Mouse (Mus musculus) urinary bladder, postnatal 4 days (tissue): ENCODE results near the gene Ralgps1.

ENCODE experiments used
- DNase-seq, 2 experiments: peaks; one replicate each; pipeline ENCODE4 v3.0.0; 2021 to 2022; ENCODE audit warnings: low spot score in 2 of 2

Ralgps1 gene

GRCm38 (mm10) chr2:33176921-33177320 is 194.4 kb downstream of the Ralgps1 start:
- DNase-seq: no peak

DNA sequence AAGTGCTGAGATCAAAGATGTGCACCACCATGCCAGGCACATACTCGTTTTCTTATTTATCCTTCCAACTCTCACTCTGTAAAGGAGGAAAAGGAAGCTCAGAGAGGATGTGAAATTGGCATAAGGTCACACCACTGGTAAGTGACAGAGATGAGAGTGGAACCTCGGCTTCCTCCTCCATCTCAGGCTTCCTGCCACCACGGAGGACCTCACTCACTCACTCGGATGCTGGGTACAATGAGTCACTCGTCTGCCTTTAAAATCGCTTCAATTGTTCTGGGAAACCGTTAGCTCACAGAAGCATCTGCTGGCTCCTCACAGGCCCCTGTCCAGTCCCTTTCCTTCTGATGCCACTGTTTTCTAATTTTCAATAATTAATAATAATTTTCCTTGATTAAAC is 194.8 kb downstream of the Ralgps1 start:
- no peak for DNase-seq

- DNase-seq: no peak
Observed at GRCm38 (mm10) chr2:33173686-33174085, 197.6 kb downstream of the Ralgps1 start.

GRCm38 (mm10) chr2:33173126-33173525 is 198.2 kb downstream of the Ralgps1 start:
- no peak for DNase-seq

DNA sequence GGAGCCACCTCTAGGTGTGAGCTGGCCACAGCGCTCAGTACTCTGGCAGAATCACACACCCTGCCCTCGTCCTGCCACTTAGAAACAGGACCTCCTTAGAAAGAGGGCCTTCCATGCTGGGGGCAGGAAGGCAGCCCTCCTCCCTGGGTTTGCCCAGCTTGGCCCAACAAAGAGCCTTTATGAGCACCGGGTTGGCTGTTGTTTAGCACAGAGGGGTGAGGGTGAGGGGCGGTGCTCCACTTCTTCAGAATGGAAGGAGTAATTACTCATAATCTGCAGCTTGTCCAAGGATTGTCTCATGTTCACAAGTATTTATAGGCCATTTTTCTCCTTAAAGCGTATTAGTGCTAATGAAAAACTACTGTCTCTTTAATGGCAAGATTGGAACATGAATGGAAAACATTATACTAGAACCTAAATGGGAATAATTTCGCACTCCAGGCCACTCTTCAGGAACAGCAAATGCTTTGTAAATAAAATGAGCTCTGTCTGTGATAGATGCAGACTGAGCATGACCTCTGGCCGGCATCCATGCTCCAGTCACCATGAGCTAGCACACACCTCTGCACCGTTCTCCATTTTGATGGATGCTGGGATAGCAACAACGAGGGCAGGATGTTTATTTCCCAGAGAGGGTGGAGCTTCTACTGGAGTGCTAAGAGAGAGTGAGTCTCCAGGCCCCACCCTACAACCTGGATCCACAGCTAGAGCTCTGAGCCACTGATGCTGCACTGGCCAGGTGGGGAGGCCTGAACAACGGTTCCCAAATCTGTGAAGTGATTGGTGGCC is 200.3 kb downstream of the Ralgps1 start:
- no peak for DNase-seq

DNA sequence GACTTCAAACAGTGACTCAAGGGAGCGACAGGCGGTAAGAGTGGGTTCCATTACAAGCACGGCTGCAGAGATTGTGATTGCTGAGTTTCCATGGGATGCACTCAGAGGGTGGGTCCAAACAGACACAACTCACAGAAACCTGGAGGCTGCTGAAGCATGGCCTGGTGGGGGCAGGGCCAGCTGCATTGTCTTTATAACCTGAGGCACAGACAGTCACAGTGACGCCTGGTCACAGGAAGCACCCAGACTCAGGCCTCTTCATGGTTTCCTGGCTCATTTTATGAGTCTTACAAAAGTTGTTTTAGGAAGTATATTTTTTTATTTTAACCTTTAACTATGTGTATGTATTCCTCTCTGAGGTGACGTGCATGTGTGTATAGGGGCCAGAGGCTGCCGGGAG is 201.8 kb downstream of the Ralgps1 start:
- no peak for DNase-seq

DNA sequence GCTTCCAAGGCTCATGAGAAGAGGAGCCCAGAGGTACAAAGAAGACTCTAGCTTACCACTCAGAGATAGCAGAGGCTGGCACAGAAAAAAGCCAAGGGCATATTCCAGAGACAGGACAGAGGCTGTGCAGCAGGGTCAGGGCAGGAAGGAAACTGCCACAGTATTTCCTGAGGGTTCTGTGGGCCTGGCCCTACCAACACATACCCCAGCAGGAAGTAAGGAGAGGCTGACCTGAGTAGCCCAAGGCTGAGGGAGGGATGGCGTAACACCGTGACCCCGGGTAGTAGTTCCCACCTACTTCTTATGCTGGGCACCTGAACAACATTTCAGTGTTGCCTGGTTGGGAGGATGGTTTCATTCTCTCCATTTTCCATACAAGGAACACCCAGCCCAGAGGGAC is 204.2 kb downstream of the Ralgps1 start:
- DNase-seq: no peak

DNA sequence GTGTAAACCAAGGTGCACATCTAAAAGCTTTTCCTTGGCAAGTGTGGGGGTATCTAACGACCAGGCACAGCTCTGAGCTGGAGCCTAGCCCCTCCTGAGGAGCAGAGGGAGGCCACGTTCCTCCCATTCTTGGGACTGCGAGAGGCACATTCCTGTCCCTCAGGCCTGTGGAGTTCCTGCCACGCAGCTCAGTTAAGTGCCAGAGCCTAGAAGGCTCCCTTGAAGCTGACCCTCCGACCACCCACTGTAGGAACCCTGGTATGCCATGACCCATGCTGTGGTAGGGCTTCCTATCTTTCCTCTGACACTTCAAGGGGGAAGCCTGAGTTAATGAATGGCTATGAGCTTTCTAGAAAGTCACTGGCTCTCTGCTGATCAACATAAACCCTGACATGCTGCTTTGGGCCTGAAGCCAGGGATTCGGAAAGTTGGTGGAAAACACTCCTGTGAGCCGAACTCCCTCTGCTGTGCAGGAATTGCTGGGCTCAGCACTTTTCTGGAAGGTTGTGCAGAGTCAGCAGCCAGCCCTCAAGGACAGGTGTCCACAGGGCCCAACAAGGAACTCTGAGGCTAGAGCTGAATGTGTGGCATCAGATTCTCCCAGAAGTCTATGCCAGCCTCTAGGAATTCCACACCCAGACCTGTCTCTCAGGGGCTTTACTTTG is 205.4 kb downstream of the Ralgps1 start:
- DNase-seq: peak in 1 of 2 experiments; percentile 44

DNA sequence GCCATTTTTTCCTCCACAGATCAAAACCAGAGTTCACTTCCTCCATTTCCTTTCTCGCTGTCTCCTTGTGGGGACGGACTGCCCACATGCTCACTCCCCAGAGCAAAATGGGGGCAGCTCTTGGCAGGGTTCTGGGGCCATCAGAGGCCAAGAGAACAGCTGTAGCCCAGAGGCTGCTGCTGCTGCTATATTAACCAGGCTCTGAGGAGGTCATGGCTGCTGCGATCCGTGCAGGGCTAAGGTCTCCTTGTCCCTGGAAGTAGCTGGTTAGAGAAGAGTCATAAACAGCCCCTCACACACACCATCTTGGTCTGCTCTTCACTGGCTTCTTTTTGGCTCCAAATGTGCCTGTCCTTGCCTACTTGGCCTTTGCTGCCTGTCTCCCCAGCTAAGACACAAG is 206.1 kb downstream of the Ralgps1 start:
- no peak for DNase-seq

DNA sequence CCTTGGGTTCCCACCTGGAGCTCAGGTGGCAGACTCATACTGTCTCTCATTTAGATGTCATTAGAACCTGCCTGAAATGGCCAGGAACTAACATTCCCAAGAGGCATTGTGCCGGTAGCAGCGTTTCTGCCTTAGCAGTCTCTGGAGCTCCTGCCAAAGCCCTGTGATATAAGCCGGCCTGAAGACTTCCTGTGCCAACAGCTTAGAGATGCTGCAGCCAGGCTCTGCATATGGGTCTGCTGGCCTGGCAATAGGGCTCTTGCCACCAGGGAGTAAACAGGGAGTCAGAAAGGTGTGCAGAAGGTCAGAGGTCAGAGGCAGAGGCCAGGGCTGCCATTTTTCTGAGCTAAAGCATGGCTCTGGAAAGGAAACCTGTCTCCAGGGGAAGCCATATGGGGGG is 206.6 kb downstream of the Ralgps1 start:
- DNase-seq: no peak

DNA sequence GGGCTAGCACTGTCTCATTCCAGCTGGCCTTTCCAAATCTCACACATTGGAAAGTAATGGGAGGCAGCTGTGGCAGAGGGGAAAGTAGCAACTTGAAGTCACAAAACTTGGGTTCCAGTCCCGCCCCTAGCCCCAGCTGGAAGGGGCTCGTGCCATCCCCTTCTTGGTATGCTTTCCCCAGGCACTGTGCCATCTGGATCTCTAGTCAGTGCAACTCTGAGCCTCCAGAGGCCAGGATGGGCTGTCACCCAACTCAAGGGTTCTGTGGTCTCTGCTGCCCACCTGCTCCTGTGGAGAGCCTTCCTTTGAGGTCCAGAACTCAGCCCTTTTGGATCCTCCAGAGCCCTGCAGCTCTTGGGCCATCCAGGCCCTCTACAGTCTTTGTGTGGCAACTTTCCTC is 209.2 kb downstream of the Ralgps1 start:
- DNase-seq: no peak

GRCm38 (mm10) chr2:33160326-33160973 is 210.8 kb downstream of the Ralgps1 start:
- peak in 1 of 2 experiments; percentile 68 for DNase-seq

DNA sequence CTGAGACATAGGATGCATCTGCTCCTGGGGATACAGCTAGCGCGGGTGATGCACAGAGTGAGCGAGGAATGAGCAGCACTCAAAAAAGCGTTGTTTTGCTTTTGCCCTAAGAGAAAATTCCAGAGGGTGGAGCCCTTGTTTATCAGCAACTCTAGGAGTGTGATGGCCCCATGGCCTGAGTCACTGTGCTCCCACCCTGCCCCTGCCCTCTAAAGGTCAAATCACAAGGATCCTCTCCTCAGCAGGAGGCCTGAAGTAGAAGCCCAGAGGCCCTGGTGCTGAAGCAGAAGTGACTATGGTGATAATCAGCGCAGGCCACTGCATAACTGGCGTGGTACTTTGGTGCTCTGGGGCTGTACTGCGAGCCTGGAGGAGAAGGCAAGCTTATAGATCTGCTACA is 211.7 kb downstream of the Ralgps1 start:
- no peak for DNase-seq

DNA sequence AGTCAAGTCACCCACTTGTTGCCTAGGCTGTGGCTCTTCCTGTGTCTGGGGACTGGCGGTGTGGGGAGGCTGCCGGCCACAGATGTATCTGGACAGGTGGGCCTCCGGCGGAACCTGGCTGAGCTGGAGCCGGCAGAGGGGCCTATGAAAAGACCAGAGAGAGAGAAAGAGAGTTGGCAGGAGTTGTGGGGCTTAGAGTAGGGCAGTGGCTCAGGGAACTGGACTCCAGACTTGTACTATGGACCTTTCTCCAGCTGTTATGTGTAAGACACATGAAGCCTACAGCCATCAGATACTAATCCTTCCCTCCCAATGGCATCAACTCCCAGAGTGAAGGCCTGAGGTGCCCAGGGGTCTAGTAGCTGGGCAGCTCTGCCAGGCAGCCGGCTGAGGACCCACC is 212.4 kb downstream of the Ralgps1 start:
- no peak for DNase-seq

GRCm38 (mm10) chr2:33156283-33156781 is 215.0 kb downstream of the Ralgps1 start:
- DNase-seq: no peak

GRCm38 (mm10) chr2:33154751-33155372 is 216.4 kb downstream of the Ralgps1 start:
- peak; percentile 60 to 77 for DNase-seq

GRCm38 (mm10) chr2:33146994-33147393 is 224.3 kb downstream of the Ralgps1 start:
- DNase-seq: no peak

- DNase-seq: no peak
Observed at GRCm38 (mm10) chr2:33143292-33143691, 228.0 kb downstream of the Ralgps1 start.

DNA sequence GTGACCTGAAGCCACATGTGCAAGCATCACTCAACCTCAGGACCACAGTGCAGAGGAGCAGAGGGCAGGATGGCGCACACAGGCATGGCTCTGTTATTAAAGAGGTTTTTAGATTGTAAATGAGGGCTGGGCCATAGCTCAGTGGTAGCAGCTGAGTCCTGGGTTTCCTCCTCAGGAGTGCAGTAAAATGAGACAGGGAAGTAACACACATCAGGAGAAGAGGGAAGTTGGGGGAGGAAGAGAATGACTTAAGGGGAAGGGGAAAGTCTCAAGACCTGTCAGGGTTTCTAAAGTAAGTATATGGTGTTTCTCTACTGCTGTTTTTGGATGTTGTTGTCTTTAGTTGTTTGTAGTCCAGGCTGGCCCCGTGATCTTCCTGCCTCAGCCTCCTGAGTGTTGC is 232.8 kb downstream of the Ralgps1 start:
- no peak for DNase-seq

GRCm38 (mm10) chr2:33137731-33138130 is 233.6 kb downstream of the Ralgps1 start:
- peak in 1 of 2 experiments; percentile 50 for DNase-seq

- DNase-seq: peak in 1 of 2 experiments; percentile 55
Observed at GRCm38 (mm10) chr2:33137244-33137643, 234.0 kb downstream of the Ralgps1 start.

- peak in 1 of 2 experiments; percentile 55 for DNase-seq
Observed at GRCm38 (mm10) chr2:33136366-33136765, 234.9 kb downstream of the Ralgps1 start.
